Mouse (Mus musculus) embryonic facial prominence, embryonic 11.5 days (tissue): ENCODE results near the gene Wdr27. TPM values are rescaled to one million over a fixed set of nuclear protein-coding genes. Genes with fewer than 3 reads are reported as not detected.
"Not testable (repeated sequence)": the region's sequence is repeated elsewhere in the genome, so short reads cannot be mapped to it uniquely, and the experiment has no call there.

ENCODE experiments used
- ATAC-seq: fragments of 200-750 bp; cut with Nextera tagmentation; replicated peaks from 2 replicates; pipeline ENCODE4 v1.8.0; 2017; ENCODE audit warnings: low read depth; ENCODE audit not compliant: insufficient number of reproducible peaks, low FRiP score, low TSS enrichment
- DNase-seq: peaks from one replicate; pipeline ENCODE4 v3.0.0-alpha.2; 2015; ENCODE audit warnings: low spot score
- H3K27ac ChIP-seq: fragments of 300-500 bp; sonication (generic); replicated peaks from 2 replicates; pipeline ENCODE4 v1.5.1; 2014; ENCODE audit warnings: mild to moderate bottlenecking, low read depth, low read length, control low read depth
- H3K27me3 ChIP-seq: fragments of 300-500 bp; sonication (generic); 2 replicates; pipeline ENCODE4 v1.6.1; 2014; ENCODE audit warnings: mild to moderate bottlenecking, low read length, moderate library complexity, mixed read lengths; ENCODE audit not compliant: control insufficient read depth, insufficient read depth
- H3K36me3 ChIP-seq: fragments of 300-500 bp; sonication (generic); replicated peaks from 2 replicates; pipeline ENCODE4 v1.6.1; 2014; ENCODE audit warnings: low read depth, mild to moderate bottlenecking, low read length, moderate library complexity, mixed read lengths; ENCODE audit not compliant: control insufficient read depth, insufficient read depth
- H3K4me1 ChIP-seq: fragments of 300-500 bp; sonication (generic); 2 replicates; pipeline ENCODE4 v1.6.1; 2014; ENCODE audit warnings: low read length, mixed read lengths; ENCODE audit not compliant: control insufficient read depth, insufficient read depth
- H3K4me2 ChIP-seq: fragments of 300-500 bp; sonication (generic); 2 replicates; pipeline ENCODE4 v1.6.1; 2014; ENCODE audit warnings: low read depth, mild to moderate bottlenecking, control low read depth, low read length, moderate library complexity
- H3K4me3 ChIP-seq: fragments of 300-500 bp; sonication (generic); 2 replicates; pipeline ENCODE4 v1.5.1; 2014; ENCODE audit warnings: low read depth, low read length, control low read depth
- H3K9ac ChIP-seq: fragments of 300-500 bp; sonication (generic); replicated peaks from 2 replicates; pipeline ENCODE4 v1.6.1; 2014; ENCODE audit warnings: mild to moderate bottlenecking, control low read depth, low read length
- H3K9me3 ChIP-seq: fragments of 300-500 bp; sonication (generic); replicated peaks from 2 replicates; pipeline ENCODE4 v1.6.1; 2016; ENCODE audit warnings: mild to moderate bottlenecking, low read length, inconsistent platforms, mixed read lengths; ENCODE audit not compliant: control insufficient read depth
- WGBS: fragments of 180-500 bp; shearing (Covaris S2); extraction: QIAGEN DNeasy Blood & Tissue Kit; methylation state at CpG from one replicate; pipeline ENCODE4 v1.1.7; 2014; 5-methylcytosine and 5-hydroxymethylcytosine counted together
- polyA plus RNA-seq: library from polyadenylated mRNA; unstranded; fragments of >200 nt; fragmentation: Nextera tagmentation; extraction: Ambion mirVana; gene quantifications from 2 replicates; pipeline ENCODE4 v1.2.1, GENCODE M21; 2014

Gene Wdr27
- polyA plus RNA-seq, 1 experiment from 2014 or later: 4.6 TPM

DNA sequence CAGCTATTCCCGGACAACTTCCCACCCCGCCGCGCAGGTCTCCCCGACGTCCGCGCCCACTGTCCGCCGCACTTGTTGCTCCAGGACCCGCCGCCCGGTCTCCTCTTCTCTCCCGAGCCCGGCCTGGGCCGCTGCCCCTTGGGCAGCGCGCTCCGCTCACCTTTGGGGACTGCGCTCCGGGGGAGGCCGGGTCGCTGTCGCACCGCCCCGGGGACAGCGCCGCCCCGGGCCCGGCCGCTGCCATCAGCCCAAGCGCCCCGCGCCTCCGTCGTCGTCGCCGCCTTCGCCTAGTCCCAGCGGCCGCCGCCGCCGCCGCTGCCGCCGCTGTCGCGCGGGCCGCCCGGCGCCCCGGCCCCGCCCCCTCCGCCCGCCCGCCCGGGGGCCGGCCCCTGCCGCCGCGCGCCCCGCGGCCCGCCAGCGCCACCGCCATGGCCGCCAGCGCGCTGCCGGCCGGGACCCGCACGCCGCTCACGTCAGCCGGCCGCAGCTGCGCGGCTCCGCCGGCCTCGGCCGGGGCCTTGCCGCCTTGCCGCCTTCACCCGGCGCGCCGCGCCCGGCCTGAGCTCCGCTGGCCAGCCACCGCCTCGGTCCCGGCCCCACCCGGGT lies 18.1 kb upstream of the Wdr27 start, which contains the start of gene Phf10:
TSS of gene Phf10 (minus strand) at position 323 of the 606 bp plus-strand sequence.
- DNase-seq: peak; percentile 28
- not testable (repeated sequence) for H3K9me3 ChIP-seq, H3K4me1 ChIP-seq, H3K27ac ChIP-seq, ATAC-seq, H3K36me3 ChIP-seq, H3K27me3 ChIP-seq
- Histone ChIP-seq H3K4me3 (peak within 1 kb of the TSS; percentile 66), H3K9ac (peak within 1 kb of the TSS; percentile 76), H3K4me2 (peak within 1 kb of the TSS; percentile 90)
- WGBS: 0% methylated on average over 34 of the region's 100 CpGs

DNA sequence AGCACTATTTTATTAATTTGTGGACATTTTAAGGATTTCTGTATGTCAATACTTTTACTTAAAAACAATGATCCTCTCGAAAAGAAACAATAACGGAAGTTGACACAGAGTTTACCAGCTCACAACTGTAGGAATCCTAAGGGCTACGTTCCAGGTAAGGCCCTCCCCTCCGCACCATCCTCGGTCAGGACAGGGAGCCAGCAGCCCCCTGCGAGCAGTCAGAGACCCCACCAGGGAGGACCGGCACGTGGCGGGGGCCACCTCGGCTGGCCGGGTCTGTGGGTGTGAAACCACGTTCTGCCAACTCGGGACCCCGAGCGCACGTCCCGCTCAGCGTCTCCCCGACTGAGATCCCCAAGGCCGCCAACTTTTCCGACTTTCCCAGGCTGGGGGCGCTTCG lies 17.6 kb upstream of the Wdr27 start:
- Histone ChIP-seq H3K4me3 (peak overlapping the region; percentile 66), H3K27me3 (no peaks in the 10 kb centered on the region), H3K4me2 (peak overlapping the region; percentile 90), H3K9me3 (no peaks in the 10 kb centered on the region), H3K9ac (peak overlapping the region; percentile 76), H3K4me1 (no peaks in the 10 kb centered on the region), H3K36me3 (no peaks in the 10 kb centered on the region), H3K27ac (no peak overlapping the region)
- WGBS: 0% methylated on average over 19 of the region's 23 CpGs
- no peak; the same call in 1 of the 2 replicates for ATAC-seq
- DNase-seq: peak; percentile 19

DNA sequence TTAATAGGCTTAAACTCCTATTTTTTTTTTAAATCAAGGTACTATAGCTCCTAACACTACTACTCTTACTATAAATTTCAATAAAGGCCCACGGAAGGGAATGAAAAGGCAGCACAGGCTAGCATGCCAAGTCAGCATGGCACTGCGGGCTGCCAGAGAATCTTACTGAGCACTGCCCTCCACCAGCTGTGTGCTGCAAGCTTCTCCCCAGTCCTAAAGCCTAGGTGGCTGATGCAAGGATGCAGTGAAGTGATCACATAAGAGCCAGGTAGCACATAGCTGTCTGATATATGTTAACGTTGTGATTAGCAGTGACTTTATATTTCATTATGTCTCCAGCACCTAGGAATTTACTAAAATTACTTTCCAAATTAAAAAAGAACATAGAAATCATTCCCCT lies 17.0 kb upstream of the Wdr27 start:
- Histone ChIP-seq H3K9me3 (no peaks in the 10 kb centered on the region), H3K27ac (no peak overlapping the region), H3K9ac (peak overlapping the region; percentile 37; the same call in 1 of the 2 replicates), H3K4me2 (peak overlapping the region; percentile 29), H3K4me1 (no peaks in the 10 kb centered on the region), H3K27me3 (no peaks in the 10 kb centered on the region), H3K4me3 (peak overlapping the region; percentile 26; the same call in 1 of the 2 replicates), H3K36me3 (no peaks in the 10 kb centered on the region)
- ATAC-seq (no peak), DNase-seq (no peak)
- 38% methylated on average over 3 of the region's 3 CpGs for WGBS

DNA sequence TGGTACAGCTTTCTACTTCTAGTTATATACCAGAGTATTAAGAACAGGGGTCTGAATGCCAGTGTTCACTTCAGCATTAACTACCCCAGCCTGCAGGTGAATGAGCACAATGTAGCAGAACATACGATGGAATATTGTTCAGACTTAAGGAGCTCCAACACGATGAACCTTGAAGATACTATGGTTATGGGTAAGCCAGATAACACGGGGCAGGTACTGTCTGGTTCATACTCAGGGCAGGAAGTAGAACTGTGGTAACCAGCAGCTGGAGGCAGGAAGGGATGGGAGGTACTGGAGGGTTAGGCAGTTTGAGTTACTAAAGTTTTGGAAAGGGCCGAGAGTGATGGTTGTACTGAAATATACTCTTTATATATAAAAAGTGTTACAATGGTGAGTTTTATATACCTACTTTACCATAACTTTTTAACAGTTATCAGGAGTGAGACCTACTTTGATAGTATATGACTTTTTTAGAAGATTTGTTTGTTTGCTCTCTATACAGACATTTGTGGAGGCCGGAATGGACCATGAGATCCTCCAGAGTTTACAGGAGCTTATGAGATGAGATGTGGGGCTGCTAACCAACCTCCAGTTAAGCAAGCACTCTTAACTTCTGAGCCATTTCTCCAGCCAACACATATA lies 15.8 kb upstream of the Wdr27 start:
- 93% methylated on average over 5 of the region's 5 CpGs for WGBS
- 0 out of 2 replicates have a peak, but pooled peaks cover 2% of the 10 kb centered on the region for H3K36me3 ChIP-seq
- H3K4me2 ChIP-seq: no peak overlapping the region
- H3K9ac ChIP-seq: no peak overlapping the region
- H3K27ac ChIP-seq: no peak overlapping the region
- H3K4me3 ChIP-seq: no peak overlapping the region
- no peak for DNase-seq
- H3K9me3 ChIP-seq: no peaks in the 10 kb centered on the region
- H3K27me3 ChIP-seq: no peaks in the 10 kb centered on the region
- H3K4me1 ChIP-seq: no peaks in the 10 kb centered on the region
- ATAC-seq: no peak

DNA sequence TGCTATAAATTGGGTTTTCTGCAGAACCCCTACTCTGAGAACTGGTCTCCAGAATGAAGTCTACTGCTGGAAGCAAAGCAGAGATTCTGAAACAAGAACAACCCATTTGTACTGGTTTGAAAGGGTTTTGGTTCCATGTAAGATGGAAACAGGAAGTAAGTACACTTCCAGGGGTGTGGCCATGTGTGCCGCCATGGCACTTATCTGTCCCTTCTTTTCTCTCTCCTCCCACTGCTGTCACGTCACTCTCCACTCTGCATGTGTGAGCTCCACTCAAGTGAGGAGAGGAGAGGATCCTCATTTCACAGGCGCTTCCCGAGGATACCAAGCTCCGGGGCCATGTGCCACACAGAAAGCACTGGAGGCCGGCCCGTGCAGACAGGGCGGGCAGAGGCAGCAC lies 10.5 kb upstream of the Wdr27 start:
- H3K9me3 ChIP-seq: no peaks in the 10 kb centered on the region
- DNase-seq: no peak
- peaks cover 5% of the 10 kb centered on the region for H3K36me3 ChIP-seq
- H3K27me3 ChIP-seq: no peaks in the 10 kb centered on the region
- H3K4me2 ChIP-seq: no peak overlapping the region
- H3K4me1 ChIP-seq: no peaks in the 10 kb centered on the region
- H3K4me3 ChIP-seq: no peak overlapping the region
- H3K9ac ChIP-seq: no peak overlapping the region
- 87% methylated on average over 8 of the region's 8 CpGs for WGBS
- no peak overlapping the region for H3K27ac ChIP-seq
- ATAC-seq: no peak

DNA sequence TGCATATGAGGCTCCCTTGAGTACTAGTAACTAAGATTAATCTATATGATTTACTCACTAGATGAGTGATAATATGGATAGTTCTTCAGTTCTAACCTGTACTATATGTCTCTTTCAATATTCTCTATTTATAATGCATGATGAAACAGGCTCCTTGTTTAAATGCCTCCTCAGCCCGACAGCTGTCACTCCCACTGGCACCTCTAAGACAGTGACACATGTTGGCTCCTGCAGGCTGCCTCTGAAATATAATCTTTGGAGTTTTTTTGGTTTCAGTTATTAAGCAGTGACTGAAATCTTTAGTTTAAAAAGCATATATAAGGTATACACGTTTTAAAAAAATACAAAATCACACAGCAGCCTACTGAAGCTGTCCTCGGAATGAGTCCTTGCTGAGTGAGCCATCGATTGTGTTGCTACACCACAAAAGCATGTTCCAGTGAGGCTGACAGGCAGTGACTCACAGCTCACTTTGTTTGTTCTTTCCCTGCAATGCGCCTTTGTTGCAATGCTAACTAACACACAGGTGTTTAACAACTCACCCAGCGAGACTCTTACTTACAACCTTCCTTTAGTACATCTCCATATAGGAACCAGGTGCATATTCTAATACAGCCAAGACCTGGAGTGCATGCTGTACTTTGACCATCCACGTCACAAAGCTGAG lies 6.3 kb upstream of the Wdr27 start:
- no peak overlapping the region for H3K4me2 ChIP-seq
- no peaks in the 10 kb centered on the region for H3K27me3 ChIP-seq
- no peak for DNase-seq
- no peak overlapping the region for H3K27ac ChIP-seq
- no peaks in the 10 kb centered on the region for H3K9me3 ChIP-seq
- no peaks in the 10 kb centered on the region for H3K4me1 ChIP-seq
- no peak for ATAC-seq
- 84% methylated on average over 7 of the region's 7 CpGs for WGBS
- H3K36me3 ChIP-seq: peaks cover 5% of the 10 kb centered on the region
- no peak overlapping the region for H3K9ac ChIP-seq
- no peak overlapping the region for H3K4me3 ChIP-seq

DNA sequence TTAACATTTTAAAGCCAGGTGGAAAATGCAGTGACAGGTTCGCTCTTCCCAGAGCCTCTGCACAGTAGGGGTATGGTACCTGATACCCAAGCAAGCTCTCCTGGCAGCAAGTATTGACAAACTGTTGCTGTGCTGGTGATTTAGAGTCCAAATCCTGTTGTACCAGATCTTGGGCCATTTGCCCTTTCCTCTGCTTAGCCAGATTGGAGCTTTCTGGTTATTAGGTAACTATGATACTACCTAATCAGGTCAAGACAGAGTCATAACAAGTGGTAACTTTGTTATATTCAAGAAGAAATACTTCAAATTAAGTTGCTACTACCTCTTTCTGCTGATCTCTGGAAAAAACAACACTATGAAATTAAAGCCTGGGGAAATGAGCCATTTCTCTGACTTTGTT lies 1.6 kb upstream of the Wdr27 start:
- Histone ChIP-seq H3K9ac (no peak overlapping the region), H3K4me2 (no peak overlapping the region), H3K4me3 (no peak overlapping the region), H3K27ac (no peak overlapping the region), H3K27me3 (no peaks in the 10 kb centered on the region), H3K36me3 (no peaks in the 10 kb centered on the region), H3K9me3 (no peaks in the 10 kb centered on the region), H3K4me1 (no peaks in the 10 kb centered on the region)
- DNase-seq (no peak), ATAC-seq (no peak)
- 92% methylated on average over 1 of the region's 1 CpGs for WGBS

DNA sequence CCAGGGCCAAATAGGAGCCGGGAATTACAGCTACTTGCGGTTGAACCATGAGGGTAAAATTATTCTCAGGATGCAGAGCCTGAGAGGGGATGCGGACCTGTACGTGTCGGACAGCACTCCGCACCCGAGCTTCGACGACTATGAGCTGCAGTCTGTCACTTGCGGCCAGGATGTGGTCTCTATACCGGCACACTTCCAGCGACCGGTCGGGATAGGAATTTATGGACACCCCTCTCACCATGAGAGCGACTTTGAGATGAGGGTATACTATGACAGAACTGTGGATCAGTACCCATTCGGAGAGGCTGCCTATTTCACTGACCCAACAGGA lies 736 bp upstream of the Wdr27 start:
- Histone ChIP-seq H3K4me2 (peak overlapping the region; percentile 80), H3K27me3 (no peaks in the 10 kb centered on the region), H3K9ac (peak overlapping the region; percentile 77), H3K4me3 (peak overlapping the region; percentile 79), H3K9me3 (no peaks in the 10 kb centered on the region), H3K27ac (no peak overlapping the region), H3K36me3 (no peaks in the 10 kb centered on the region), H3K4me1 (no peaks in the 10 kb centered on the region)
- 21% methylated on average over 16 of the region's 16 CpGs for WGBS
- no peak; the same call in 1 of the 2 replicates for ATAC-seq
- DNase-seq: no peak
